Mouse (Mus musculus): ENCODE results near the gene Gm20388.

GRCm38 (mm10) chr8:124083611-124084010 lies 4173.0 kb downstream of the Gm20388 start:
- TF ChIP-seq POLR2A (IDR thresholded peaks at IDR 0.05; ENCODE audit: insufficient read depth, low read depth, low read length) (no peak), CTCF (IDR thresholded peaks at IDR 0.05; ENCODE audit: insufficient read depth, low read depth, low read length) (no peak)

All from olfactory bulb, adult 2 months (tissue).